Mouse (Mus musculus) 416B (cell line): ENCODE data around the gene Cdk2ap2.
"Not testable (repeated sequence)": the region's sequence is repeated elsewhere in the genome, so short reads cannot be mapped to it uniquely, and the experiment has no call there.

Source experiments
- DNase-seq: peaks from one replicate; pipeline ENCODE4 v3.0.0; 2011; ENCODE audit warnings: low read depth

Gene Cdk2ap2

GRCm38 (mm10) chr19:4068242-4068641, 28.7 kb upstream of the Cdk2ap2 start:
- not testable (repeated sequence) for DNase-seq

- no peak for DNase-seq
Observed at GRCm38 (mm10) chr19:4068717-4069410, 28.1 kb upstream of the Cdk2ap2 start.

GRCm38 (mm10) chr19:4070311-4070710, 26.7 kb upstream of the Cdk2ap2 start:
- DNase-seq, result no peak

- DNase-seq, result no peak
Observed at GRCm38 (mm10) chr19:4070756-4071155, 26.2 kb upstream of the Cdk2ap2 start.

- DNase-seq, result no peak
Observed at GRCm38 (mm10) chr19:4071406-4071805, 25.6 kb upstream of the Cdk2ap2 start.

- no peak for DNase-seq
Observed at GRCm38 (mm10) chr19:4072706-4073424, 24.1 kb upstream of the Cdk2ap2 start.

GRCm38 (mm10) chr19:4075531-4075930, 21.5 kb upstream of the Cdk2ap2 start:
- no peak for DNase-seq

GRCm38 (mm10) chr19:4079594-4079993, 17.4 kb upstream of the Cdk2ap2 start:
- DNase-seq, result no peak

GRCm38 (mm10) chr19:4080511-4081009, 16.4 kb upstream of the Cdk2ap2 start:
- DNase-seq, result peak; percentile 44

- no peak for DNase-seq
Observed at GRCm38 (mm10) chr19:4081394-4081793, 15.6 kb upstream of the Cdk2ap2 start, which contains the start of gene Cabp2. Gene Cabp2, plus strand, starts transcription at chr19:4081578.

GRCm38 (mm10) chr19:4082219-4082965, 14.6 kb upstream of the Cdk2ap2 start:
- no peak for DNase-seq

- no peak for DNase-seq
Observed at GRCm38 (mm10) chr19:4083316-4083715, 13.7 kb upstream of the Cdk2ap2 start.

GRCm38 (mm10) chr19:4083826-4084225, 13.2 kb upstream of the Cdk2ap2 start:
- DNase-seq, result no peak

- peak; percentile 53 for DNase-seq
Observed at GRCm38 (mm10) chr19:4084984-4085383, 12.0 kb upstream of the Cdk2ap2 start.

- DNase-seq, result no peak
Observed at GRCm38 (mm10) chr19:4086156-4086555, 10.8 kb upstream of the Cdk2ap2 start.

GRCm38 (mm10) chr19:4087090-4087489, 9.9 kb upstream of the Cdk2ap2 start:
- DNase-seq, result no peak

- DNase-seq, result no peak
Observed at GRCm38 (mm10) chr19:4088146-4088545, 8.8 kb upstream of the Cdk2ap2 start.

GRCm38 (mm10) chr19:4089128-4089527, 7.9 kb upstream of the Cdk2ap2 start:
- DNase-seq, result no peak

- DNase-seq, result peak; percentile 51
Observed at GRCm38 (mm10) chr19:4090446-4090845, 6.5 kb upstream of the Cdk2ap2 start.

GRCm38 (mm10) chr19:4091383-4091782, 5.6 kb upstream of the Cdk2ap2 start:
- no peak for DNase-seq

- DNase-seq, result peak; percentile 48
Observed at GRCm38 (mm10) chr19:4092750-4093149, 4.2 kb upstream of the Cdk2ap2 start.

- peak; percentile 41 for DNase-seq
Observed at GRCm38 (mm10) chr19:4093772-4094171, 3.2 kb upstream of the Cdk2ap2 start.

GRCm38 (mm10) chr19:4094348-4094747, 2.6 kb upstream of the Cdk2ap2 start:
- DNase-seq, result no peak
